Mouse (Mus musculus) kidney, adult 8-10 months (tissue): Measurements from ENCODE around the gene Tspan1.
A peak's percentile ranks its signal among the peaks of the same experiment; 100 is the strongest.

Experiments used
- DNase-seq, 2 experiments: peaks; one replicate each; pipeline ENCODE4 v3.0.0; 2022

The Tspan1 gene

DNA sequence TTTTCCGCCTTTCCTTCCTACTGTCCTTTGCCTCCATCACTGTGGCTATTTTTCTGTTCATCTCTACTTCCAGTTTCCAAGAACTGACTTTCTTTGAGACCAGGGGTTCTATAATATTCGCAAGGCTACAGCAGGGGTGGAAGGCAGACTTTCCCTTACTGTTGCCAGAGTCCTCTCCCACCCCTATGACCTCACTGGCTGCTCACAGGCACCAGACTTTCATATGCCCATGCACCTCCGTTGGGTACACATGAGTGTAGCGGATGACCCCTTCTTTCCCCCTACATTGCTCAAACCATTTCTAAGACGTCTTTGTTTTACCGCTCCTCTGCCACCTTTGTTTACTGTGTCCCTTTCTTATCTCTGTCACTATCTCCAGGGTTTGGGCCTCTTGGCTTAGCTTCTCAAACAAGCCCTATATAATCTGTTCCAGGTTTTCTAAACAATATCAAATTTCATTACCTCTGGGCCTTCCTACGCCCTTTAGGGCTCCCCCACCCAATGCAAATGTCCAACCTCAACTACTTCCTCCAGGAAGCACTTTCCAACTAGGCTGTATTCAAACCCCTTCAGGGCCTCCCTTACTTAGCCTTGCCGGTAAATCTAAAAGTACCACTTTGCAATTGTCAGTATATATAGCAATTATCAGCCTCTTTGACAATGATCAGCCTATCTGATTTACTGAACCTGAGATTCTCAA is 1.5 kb downstream of the Tspan1 start:
- no peak for DNase-seq

DNA sequence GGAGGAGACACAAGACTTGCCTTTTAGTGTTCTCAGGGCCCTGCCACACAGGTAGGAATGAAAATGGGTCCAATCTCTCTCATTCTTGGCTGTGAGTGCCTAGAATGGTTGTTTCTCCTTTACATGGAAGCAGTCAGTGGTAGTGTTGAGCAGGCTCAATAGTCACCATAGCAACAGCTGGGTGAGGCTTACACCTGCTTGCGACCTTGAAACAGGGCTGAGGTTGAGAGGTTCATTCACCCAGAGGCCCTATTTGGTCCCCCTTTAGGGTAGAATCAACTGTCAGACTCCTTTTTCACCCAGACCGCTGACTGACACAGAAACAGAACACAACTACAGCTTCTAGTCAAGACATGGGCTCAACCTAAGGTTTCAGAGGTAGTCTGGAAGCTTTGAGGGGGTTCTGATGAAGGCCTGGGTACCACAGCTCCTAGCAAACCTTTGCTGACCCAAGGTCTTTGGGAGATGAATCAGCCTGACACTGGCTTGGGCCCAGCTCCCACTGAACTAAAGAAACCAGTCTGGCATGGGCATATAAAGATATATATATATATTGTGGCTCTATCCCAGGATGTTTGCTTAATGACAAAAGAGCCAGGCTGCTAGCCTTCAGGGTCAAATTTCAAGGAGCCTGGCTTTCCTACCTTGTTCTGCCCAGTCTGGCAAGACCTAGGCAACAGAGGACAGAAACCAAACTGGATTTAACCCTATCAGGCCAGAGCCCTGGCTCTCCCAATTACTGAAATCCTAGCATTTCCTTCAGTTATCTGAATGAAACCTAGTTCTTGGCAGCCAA is 2.4 kb downstream of the Tspan1 start:
- no peak for DNase-seq

DNA sequence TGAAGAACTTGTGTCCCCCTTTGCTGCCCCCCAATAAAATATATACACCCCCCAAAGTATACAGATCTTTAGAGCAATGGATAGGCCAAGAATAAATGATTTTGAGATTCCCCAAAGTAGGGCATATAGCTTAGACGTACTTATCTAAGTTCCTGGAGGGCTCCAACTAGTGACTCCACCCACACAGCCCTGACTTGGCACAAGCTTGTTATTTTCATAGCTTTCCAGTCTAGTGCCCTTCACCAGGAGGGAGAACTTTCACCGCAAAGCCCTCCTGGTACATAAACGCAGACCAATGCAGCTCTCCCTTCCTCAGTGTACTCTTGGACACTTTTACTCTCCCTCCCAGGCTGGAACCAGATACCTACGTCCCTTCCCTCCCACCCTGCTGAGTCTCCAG is 5.3 kb downstream of the Tspan1 start:
- peak; percentile 44 to 55 for DNase-seq

DNA sequence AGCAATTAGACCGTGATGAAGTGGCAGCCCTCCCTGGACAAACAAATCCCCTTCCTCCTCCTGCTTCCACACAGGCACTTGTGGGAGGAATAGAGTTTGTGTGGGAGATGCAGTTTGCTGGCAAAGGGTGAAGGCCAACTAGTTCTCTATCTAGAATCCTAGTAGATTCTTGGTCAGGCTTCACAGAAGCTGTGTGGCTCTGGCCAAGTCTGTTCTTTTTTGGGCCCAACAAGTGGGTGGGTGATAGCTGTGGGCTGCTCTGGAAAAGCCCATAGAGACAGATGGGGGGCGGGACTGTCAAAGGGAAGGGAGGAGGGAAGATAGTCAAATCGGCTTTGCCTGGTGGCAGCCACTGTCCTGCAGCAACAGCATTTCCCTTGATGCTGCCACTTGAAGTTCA is 6.6 kb downstream of the Tspan1 start:
- no peak for DNase-seq

DNA sequence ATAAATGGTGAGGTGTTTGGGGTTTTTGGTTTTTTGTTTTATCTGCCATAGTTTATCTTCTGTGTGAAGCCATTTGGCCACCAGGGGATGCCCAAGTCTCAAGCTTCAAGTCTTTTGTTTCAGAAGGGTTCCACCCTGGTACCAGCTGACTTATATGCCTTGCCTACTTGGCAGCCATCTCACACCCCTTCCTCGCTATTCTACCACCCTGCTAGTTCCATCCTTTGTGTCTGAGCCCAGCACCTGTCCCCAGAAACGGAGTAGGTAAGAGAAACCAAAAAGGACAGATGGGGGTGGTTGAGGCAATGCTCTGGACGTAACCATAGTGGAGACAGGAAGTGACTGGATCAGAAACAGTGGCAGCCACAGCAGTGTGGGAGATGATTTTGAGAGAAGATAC is 7.5 kb downstream of the Tspan1 start:
- DNase-seq = peak in 1 of 2 experiments; percentile 41

DNA sequence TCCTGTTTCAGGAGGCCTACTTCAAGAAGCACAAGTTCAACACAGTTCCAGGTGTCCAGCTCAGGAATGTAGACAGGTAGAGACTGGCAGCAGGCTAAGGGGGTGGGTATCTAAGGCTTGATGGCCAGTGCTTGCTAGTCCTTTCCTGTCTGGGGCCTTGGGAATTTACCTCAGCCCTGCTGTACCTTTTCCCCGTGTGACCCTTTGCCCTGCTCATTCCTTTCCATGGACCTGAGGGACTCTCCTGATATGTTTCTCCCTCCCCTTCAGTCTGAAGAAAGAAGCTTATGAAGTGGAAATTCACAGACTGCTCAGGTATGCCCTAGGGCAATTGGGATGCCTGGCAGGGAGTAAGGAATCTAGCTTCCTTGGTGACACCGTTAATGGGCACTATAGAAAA is 9.5 kb downstream of the Tspan1 start:
- DNase-seq = peak; percentile 38 to 73

DNA sequence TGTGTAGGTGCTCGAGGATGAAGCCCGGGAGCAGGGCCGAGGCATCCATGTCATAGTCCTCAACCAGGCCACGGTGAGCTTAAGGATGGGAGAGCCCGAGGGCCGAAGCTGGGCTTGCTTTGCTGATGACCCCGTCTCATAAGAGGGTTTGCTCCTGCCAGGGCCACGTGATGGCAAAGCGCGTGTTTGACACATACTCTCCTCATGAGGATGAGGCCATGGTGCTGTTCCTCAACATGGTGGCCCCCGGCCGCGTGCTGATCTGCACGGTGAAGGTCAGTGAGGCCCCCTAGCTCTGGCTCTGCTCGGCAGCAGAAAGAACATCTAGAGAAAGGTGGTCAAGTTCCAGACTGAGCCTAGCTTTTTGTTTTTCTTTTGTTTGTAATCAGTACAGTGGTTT is 14.7 kb downstream of the Tspan1 start:
- DNase-seq = no peak

DNA sequence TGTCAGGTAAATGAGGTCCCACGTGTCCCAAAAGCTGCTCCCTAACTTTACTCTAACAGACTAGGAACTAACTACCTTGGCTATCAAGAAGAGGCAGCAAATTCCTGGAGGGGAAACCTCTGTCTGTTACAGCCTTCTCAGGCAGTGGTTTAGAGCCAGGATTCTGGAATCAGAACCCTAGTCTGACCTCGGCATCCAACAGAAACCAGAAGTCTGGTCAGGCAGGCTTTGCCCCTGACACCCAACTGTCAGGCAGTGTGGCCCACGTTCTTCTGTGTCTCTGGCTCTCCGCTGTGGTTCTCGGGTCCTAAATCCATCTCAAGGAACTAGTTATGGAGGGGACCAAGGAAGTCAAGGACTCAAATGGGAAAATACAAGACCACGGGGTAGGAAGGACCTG is 16.2 kb downstream of the Tspan1 start, which contains the start of gene Lurap1:
Gene Lurap1, minus strand, starts transcription at position 101 of the 400 bp plus-strand sequence.
- no peak for DNase-seq

DNA sequence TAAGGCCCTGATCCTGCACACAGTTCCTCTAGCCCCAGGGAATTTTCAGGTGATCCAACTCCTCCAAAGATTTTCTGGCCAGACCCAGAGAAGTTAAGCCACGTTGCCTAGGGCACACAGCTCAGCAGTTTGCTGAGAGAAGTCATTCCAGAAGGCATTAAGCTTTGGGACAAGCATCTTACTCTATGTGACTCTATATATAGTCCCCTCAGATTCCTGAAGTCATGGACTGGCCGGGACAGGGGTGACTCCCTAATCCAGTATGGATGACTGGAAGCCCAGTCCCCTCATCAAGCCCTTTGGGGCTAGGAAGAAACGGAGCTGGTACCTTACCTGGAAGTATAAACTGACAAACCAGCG is 16.6 kb downstream of the Tspan1 start:
- DNase-seq = no peak

DNA sequence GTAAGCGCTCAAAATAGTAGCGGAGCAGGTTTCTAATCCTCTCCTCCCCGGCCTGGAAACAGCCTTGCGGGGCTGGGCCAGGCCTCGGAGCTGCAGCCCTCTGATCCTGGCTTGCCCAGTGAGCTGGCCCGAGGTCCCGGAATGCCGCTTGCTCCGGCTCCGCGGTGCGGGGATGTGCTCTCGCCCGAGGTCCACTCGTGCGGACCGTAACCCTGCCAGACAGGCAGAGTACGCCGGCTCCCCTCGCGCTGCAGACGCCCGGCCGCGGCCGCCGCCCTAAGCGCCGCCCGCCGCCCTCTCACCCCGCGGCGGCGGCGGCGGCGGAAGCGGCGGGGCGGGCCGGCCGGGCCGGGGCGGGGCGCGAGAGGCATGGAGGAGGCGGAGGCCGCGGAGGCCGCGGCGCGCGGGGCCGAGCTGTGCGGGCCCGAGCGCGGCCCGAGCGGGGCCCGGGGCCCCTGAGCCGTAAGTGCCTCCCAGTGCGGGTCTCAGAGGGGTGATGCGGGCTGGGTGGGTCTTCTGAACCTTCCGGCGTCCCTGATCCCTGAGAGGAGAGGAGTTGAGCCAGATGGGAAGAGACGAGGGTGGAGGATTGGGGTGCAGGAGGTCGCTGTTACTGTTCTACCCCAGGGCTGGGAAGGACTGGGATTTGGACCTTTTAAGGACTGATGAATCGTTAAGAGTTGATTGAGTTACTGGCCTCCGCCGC is 17.1 kb downstream of the Tspan1 start:
- DNase-seq = peak; percentile 42 to 49

DNA sequence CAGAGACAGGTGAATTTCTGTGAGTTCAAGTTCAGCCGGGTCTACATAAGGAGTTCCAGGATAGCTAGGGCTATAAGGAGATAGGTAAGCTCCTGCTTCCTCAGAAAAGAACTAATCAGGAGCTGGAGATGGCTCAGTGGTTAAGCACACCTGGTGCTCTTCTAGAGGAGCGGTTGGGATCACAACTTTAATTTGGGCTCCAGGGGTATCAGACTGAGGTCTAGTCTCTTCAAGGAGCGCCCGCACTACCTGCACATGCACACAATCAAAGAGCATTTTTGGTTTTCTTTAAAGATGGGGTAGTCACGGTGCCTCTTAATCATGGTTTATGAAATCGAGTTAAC is 17.6 kb downstream of the Tspan1 start:
- no peak for DNase-seq

DNA sequence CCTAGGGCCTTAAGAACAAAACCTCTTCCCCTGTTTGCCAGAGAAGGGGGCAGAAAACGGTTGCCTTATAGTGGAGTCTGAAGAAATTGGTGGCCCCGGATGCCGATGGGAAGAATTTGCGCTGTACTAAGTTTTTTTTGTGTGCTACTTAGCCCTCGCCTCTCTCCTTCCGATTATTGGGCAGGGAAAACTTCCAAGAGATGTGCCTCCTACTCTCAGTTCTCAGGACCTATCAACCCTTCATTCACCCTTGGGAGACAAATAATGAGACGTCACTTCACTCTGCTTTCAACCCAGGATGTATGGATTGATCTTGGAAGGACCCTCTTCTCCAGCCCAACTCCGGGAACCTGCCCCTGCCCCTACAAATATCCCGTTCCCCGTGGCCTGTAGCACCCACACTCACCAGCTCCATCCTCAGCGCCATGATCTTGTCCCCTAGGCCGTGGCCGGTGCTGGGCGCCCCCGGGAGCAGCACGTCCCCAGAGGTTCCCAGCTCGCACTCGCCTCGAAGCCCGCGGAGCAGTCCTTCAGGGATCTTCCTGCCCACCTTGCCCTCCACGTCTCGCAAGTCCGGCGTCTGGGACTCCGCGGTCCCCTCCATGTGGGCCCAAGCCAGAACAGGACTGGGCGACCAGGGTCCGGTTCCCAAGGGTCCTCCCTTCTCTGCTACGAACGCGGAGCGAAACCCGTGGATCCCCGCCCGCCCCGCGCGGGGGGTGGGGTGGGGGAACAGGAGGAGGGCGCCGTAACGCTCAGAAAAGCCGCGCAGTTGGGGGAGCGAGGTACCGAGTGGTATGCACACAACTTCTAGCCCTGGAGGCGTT is 23.3 kb downstream of the Tspan1 start:
- peak; percentile 53 to 63 for DNase-seq

DNA sequence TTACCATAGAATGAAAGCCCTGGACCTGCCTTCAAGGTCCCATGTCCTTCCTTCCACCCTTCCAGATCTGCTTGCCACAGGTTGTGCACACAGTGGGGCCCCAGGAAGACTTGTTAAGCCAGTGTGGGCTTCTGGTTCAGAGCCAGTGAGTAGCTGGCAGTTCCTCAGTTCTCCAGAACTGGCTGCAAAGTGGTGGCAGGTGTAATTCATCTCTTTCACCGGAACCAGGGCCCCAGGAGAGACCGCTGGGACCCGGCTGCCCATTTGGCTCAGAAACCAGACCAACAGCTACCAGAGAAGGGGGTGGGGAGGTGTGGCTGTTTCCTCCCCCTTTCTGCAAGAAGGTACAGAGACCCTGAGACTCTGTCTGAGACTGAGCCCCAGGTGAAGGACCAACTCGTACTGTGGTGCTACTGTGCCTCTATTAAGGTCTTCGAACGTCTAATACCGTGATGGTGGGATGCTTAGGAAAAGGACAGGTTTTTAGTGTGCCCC is 24.0 kb downstream of the Tspan1 start:
- DNase-seq = peak; percentile 49 to 62

DNA sequence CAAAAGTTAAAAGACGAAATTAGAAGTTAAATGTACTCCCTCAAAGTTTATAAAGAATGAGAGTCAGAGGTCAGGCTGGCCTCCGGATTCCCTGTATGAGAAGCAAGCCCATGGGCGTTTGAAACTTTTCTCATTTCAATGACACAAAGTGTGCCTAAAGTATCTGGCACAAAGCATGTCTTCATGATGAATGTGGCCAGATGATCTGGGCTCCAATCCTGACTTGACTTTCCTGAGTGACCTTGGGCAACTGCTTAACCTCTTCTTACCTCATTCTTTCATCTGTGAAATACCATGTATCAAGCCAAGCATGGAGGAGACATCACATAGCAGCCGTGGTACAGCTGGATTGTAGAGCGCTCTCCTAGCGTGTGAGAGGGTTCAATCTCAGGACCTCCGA is 25.1 kb downstream of the Tspan1 start:
- no peak for DNase-seq

DNA sequence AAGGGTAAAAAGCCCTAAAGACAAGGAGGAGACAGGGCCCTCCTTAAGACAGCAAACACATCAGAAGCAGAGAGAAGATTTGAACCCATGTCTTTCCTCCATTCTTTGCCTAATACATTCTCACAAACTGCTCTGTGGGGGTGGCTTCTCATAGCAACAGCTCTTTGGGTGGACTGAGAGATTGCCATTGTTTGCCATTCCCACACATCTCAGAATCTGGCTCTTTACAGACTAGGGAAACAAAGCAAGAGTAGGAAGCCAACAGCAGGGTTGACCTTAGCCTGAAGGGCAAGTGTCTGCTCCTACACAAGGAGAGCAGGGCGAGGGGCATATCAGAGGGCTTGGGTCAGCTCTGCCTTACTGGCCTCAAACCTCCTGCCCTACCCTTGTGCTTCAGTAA is 25.7 kb downstream of the Tspan1 start:
- DNase-seq = no peak

DNA sequence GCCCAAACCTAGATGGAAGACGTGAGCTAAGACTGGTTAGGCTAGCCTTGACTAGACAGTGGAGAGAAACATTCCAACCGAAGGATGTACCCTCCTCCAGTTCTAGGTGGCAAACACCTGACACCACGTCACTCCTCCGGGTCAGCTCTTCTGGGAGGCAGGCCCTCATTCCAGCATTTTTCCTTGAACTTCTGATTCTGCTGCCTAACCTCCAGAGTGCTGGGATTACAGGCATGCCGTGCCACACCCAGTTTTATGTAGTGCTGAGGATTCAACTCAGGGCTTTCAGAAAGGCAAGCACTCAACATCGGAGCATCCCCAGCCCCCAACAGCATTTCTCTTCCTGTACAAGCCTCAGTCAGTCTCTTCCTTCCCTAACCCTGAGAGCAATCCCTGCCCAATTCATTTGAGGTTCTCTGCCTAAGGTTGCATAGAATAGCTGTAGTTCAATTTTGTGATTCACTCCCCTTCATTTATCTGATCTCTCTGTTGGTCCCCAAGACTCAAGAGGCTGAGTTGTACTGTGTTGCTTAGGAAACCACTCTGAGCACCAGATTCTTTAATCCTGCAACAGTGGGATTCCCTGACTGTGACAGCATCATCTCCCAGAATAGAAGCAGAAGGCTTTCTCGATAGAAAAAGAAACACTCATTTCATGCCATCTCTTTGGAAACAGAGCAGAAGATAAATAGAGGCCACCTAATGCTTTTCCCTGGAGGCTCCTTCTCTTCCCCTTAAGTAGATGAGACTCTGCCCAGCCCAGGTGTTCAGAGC is 26.4 kb downstream of the Tspan1 start:
- DNase-seq = no peak

DNA sequence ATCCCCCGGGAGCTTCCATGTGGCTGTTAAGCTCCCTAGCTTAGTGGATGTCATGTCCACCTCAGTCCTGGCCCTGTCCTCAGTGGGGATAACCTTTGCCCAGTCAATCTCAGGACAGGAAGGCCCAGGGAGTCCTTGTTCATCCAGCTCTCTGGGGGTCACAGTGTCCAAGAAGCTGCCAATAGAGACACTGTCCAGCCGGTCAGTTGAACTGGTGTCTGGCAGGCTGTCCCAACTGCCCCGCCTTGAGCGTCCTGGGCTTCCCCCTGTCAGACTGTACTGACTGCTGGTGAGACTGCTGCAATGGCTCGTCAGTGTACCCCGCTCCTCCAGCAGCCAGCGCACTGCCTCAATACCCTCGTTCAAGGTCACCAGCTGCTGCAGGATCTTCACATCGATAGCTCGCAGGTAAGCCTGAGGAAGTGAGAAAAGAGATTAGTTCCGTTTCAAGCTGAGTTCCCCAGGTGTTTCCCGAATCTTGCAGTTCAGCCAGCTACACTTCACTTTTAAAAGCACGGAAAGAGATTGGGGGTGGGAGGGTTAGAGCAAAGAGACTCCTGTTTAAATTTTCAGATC is 29.9 kb downstream of the Tspan1 start:
- no peak for DNase-seq

DNA sequence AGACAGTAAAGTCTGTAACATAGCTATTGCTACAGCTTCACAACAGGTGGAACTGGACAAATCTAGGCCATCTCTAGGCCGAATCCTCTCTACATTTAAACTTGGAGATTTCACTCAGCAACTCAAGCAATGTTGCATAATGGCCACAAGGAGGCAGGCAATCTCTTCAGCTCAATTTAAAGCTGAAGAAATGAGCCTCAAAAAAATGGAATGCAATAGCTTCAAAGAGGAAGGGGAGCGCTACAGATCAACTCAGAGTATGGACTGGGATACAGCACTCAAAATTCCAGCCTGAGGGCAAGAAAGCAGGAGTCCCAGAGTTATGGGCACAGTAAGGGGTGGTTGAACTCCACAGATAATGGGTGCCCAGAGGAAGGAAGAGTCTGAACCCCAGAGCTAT is 32.4 kb downstream of the Tspan1 start:
- no peak for DNase-seq

DNA sequence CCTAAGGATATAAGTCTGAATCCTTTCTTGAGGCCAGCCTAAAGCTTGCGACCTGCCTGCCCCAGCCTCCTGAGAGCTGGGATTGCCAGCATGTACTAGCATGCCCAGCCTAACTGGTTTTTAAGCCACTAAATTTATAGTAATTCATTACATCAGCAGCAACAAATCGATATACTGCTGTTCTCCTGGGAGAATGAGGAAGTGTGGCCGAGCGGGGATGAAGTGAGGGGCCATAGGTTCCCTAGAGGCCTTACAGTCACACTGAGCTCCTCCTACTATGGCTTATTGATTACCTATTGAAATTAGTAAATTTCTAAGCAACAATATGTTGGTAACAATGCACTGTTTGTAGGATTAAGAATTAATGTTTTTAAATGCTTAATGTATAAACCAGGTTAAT is 34.3 kb downstream of the Tspan1 start:
- no peak for DNase-seq

DNA sequence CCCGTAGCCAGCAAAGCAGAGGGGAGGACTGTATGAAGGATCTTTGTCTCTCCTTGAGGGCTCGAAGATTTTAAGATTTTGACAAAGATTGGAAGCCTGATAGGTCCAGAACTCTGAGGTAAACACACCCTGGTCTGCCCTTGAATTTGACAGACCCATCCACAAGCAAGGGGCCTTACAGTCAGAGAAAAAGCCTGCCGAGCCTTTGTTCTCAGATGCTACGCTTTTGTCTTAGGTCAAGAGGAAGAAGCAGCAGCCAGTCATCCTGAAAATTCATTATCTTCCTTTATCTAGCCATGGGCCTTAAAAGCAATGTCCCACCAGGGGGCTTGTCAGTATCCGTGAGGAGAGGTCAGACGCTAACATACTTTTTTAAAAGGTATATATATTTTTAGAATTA is 39.4 kb downstream of the Tspan1 start:
- DNase-seq = no peak

DNA sequence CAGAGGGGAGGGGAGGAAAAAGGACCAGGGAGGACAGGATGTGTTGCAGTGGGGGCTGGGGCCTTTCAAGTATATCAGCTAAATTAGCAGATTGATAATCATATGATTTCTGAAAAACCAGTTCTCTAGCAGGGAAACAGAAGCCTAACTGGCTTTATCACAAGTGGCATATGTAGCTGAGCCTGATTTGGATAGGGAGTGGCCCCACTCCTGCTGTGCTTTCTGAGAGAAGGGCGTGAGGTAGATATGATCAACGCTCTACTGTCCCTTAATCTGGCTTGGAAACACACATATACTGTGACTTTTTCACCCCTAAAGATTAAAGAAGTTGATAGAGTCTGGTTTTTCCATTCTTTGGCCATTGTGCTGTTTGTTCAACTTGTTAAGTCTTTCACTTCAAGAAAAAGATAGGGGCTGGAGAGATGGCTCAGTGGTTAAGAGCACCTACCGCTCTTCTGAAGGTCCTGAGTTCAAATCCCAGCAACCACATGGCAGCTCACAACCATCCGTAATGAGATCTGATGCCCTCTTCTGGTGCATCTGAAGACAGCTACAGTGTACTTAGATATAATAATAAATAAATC is 41.5 kb downstream of the Tspan1 start:
- no peak for DNase-seq
